Mouse (Mus musculus) embryonic fibroblast, embryonic 13.5 days (primary cell): ENCODE results near the gene Zkscan6.

Source experiments
- CTCF ChIP-seq: IDR thresholded peaks from 2 replicates; pipeline ENCODE4 v1.5.1; 2011; ENCODE audit warnings: mild to moderate bottlenecking, control low read depth, low read length, moderate library complexity, borderline replicate concordance; ENCODE audit not compliant: insufficient read depth
- POLR2A ChIP-seq: IDR thresholded peaks from 2 replicates; pipeline ENCODE4 v1.6.1; 2011; ENCODE audit warnings: low read depth, mild to moderate bottlenecking, control low read depth, low read length, moderate library complexity

DNA sequence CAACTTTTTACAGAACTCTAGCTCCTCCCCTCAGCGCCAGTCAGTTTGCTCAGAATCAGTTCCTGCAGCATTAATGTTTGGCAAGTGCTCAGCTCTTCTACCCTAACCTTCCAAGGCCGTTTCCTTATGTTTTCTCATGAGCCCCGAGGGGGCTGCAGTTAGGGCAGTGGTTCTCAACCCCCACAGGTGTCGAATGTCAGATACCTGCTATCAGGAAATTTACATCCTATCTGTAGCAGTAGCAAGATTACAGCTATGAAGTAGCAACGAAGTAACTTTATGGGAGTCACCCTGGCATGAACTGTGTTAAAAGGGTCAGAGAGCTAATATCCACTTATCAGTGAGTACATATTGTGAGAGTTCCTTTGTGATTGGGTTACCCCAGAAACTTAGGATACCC is 39.5 kb downstream of the Zkscan6 start:
- TF ChIP-seq CTCF (no peak), POLR2A (no peak)
